In genomic region chr10:70846281-70847168, GRCm38 (mm10) we compare ENCODE assay signal across 17 mouse cellular contexts.
"Had no signal": no experiment of that assay in that cellular context is flagged by ENCODE, and none has a peak within 500 bp of the region (broad histone marks: within the 10 kb centered on the region; RNA-seq: fewer than 3 reads in every experiment).

No protein-coding gene starts in this region.

- H3K4me2 ChIP-seq: liver, embryonic 13.5 days; neural tube, embryonic 13.5 days had no signal

- DNase-seq: kidney, adult 2 months; kidney, postnatal 25 days; layer of hippocampus, postnatal 36 days; liver, embryonic 13.5 days; lung, adult 2 months; lung, postnatal 14 days; midbrain, embryonic 14.5 days; retina, postnatal 1 day; right cerebral cortex, postnatal 25 days; thymus, adult 18-20 months; thymus, postnatal 14 days; thymus, postnatal 4 days had no signal

- H3K27ac ChIP-seq: kidney, postnatal 0 days; left cerebral cortex, adult 2 months; liver, embryonic 13.5 days; midbrain, embryonic 10.5 days; neural tube, embryonic 13.5 days had no signal

- H3K27me3 ChIP-seq: liver, embryonic 13.5 days; megakaryocyte, embryonic 14.5 days; neural tube, embryonic 13.5 days had no signal

- H3K36me3 ChIP-seq: liver, embryonic 13.5 days; midbrain, embryonic 10.5 days; neural tube, embryonic 13.5 days had no signal

- H3K4me1 ChIP-seq: liver, embryonic 13.5 days; megakaryocyte, embryonic 14.5 days; midbrain, embryonic 10.5 days; neural tube, embryonic 13.5 days had no signal

- H3K9me3 ChIP-seq: neural tube, embryonic 13.5 days had no signal

- H3K4me3 ChIP-seq: left cerebral cortex, adult 2 months; liver, embryonic 13.5 days; megakaryocyte, embryonic 14.5 days; midbrain, embryonic 10.5 days; neural tube, embryonic 13.5 days had no signal

- H3K9ac ChIP-seq: liver, embryonic 13.5 days; neural tube, embryonic 13.5 days had no signal
